Mouse (Mus musculus) liver, embryonic 14.5 days (tissue): ENCODE measurements around the gene Ppp1r9b.

ENCODE experiments used
- CTCF ChIP-seq: IDR thresholded peaks from 2 replicates; pipeline ENCODE4 v1.5.1; 2016; ENCODE audit warnings: antibody characterized with exemption, low read depth, control low read depth
- EP300 ChIP-seq: IDR thresholded peaks from 2 replicates; pipeline ENCODE4 v1.6.1; 2016; ENCODE audit warnings: antibody characterized with exemption, low read depth

DNA sequence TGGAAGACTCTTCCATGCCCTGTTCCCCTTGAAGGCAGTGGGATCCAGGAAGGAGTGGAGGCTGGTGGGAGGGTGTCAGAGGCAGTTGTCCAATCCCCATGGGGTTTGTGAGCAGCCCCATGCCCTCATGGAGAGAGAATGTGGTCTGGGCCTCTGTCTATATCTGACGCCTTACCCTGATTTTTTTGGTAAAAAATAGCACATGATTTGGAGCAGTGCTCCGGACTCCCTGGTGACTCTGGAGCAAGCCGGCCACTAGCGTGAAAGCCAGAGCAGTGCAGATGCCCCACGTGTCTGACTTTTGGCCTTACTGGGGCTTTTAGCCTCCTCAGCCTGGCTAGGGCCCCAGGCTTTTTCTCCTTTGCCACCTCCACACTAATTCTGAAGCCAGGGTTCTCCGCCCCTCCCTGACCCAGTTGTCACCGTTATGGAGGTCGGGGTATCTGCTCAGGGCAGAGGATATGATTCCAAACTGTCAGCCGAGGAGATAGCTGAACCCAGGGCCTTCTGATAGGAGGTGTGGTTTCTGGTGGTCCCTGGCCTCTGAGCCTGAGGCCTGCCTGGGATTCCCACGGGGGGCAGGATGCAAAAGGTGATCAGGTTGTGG is 3.5 kb downstream of the Ppp1r9b start:
- no peak for TF ChIP-seq CTCF
- 0 out of 2 replicates have a peak, but pooled peaks have one; percentile 45 for TF ChIP-seq EP300
